Mouse (Mus musculus) limb, embryonic 14.5 days (tissue): ENCODE results near the gene Xcr1. TPM values are rescaled to one million over a fixed set of nuclear protein-coding genes. Genes with fewer than 3 reads are reported as not detected.

Experiments
- ATAC-seq: fragments of 200-750 bp; cut with Nextera tagmentation; 2 replicates; pipeline ENCODE4 v1.8.0; 2017; ENCODE audit warnings: low read depth, moderate number of reproducible peaks, moderate TSS enrichment; ENCODE audit not compliant: low FRiP score
- DNase-seq: peaks from one replicate; pipeline ENCODE4 v3.0.0-alpha.2; 2015; ENCODE audit warnings: low spot score
- H3K27ac ChIP-seq: fragments of 300-500 bp; sonication (generic); replicated peaks from 2 replicates; pipeline ENCODE4 v1.5.1; 2014; ENCODE audit warnings: low read depth, mild to moderate bottlenecking, low read length, moderate library complexity, mixed read lengths
- H3K27me3 ChIP-seq: fragments of 300-500 bp; sonication (generic); 2 replicates; pipeline ENCODE4 v1.6.1; 2014; ENCODE audit warnings: low read length, mixed read lengths; ENCODE audit not compliant: control insufficient read depth, insufficient read depth
- H3K36me3 ChIP-seq: fragments of 300-500 bp; sonication (generic); 2 replicates; pipeline ENCODE4 v1.6.1; 2014; ENCODE audit warnings: mild to moderate bottlenecking, low read length, moderate library complexity, mixed read lengths; ENCODE audit not compliant: control insufficient read depth, insufficient read depth
- H3K4me1 ChIP-seq: fragments of 300-500 bp; sonication (generic); 2 replicates; pipeline ENCODE4 v1.6.1; 2014; ENCODE audit warnings: antibody characterized with exemption, low read length, mixed read lengths; ENCODE audit not compliant: control insufficient read depth, insufficient read depth
- H3K4me2 ChIP-seq: fragments of 300-500 bp; sonication (generic); replicated peaks from 2 replicates; pipeline ENCODE4 v1.6.1; 2014; ENCODE audit warnings: low read depth, mild to moderate bottlenecking, low read length, moderate library complexity; ENCODE audit not compliant: severe bottlenecking
- H3K4me3 ChIP-seq: fragments of 300-500 bp; sonication (generic); replicated peaks from 2 replicates; pipeline ENCODE4 v1.5.1; 2014; ENCODE audit warnings: low read length
- H3K9ac ChIP-seq: fragments of 300-500 bp; sonication (generic); 2 replicates; pipeline ENCODE4 v1.6.1; 2014; ENCODE audit warnings: mild to moderate bottlenecking, low read depth, low read length, moderate library complexity; ENCODE audit not compliant: severe bottlenecking
- H3K9me3 ChIP-seq: fragments of 300-500 bp; sonication (generic); 2 replicates; pipeline ENCODE4 v1.6.1; 2016; ENCODE audit warnings: low read length; ENCODE audit not compliant: control insufficient read depth
- POLR2A ChIP-seq: fragments of 200-500 bp; IDR thresholded peaks from 2 replicates; pipeline ENCODE4 v1.8.0; 2012; ENCODE audit warnings: inconsistent platforms, mild to moderate bottlenecking, moderate library complexity, borderline replicate concordance; ENCODE audit not compliant: insufficient read depth, insufficient read length; ENCODE audit errors: extremely low read depth
- WGBS: fragments of 180-500 bp; shearing (Covaris S2); extraction: QIAGEN DNeasy Blood & Tissue Kit; methylation state at CpG from one replicate; pipeline ENCODE4 v1.1.7; 2014; 5-methylcytosine and 5-hydroxymethylcytosine counted together
- polyA plus RNA-seq, 2 experiments: library from polyadenylated mRNA; depleted of rRNA in 1 of 2; stranded (reverse) in 1 of 2; unstranded in 1 of 2; fragments of >200 nt; fragmentation: Nextera tagmentation in 1 of 2; extraction: Ambion mirVana in 1 of 2; gene quantifications; 2 replicates each; pipeline versions ENCODE4 v1.2.1 to v1.2.3; 2012 to 2014

The Xcr1 gene
- polyA plus RNA-seq, 2 experiments: not detected

- Histone ChIP-seq H3K27ac (no peak overlapping the region), H3K9ac (no peak overlapping the region), H3K9me3 (no peaks in the 10 kb centered on the region), H3K4me3 (no peak overlapping the region), H3K36me3 (peaks cover 55% of the 10 kb centered on the region), H3K27me3 (no peaks in the 10 kb centered on the region), H3K4me2 (no peak overlapping the region), H3K4me1 (no peaks in the 10 kb centered on the region)
- no peak for TF ChIP-seq POLR2A
- DNase-seq: no peak
- 74% methylated on average over 4 of the region's 4 CpGs for WGBS
- ATAC-seq: no peak
Observed at GRCm38 (mm10) chr9:123814821-123815220, 47.0 kb downstream of the Xcr1 start.

- H3K36me3 ChIP-seq: peaks cover 55% of the 10 kb centered on the region
- WGBS: 46% methylated on average over 2 of the region's 2 CpGs
- DNase-seq: no peak
Observed at GRCm38 (mm10) chr9:123814326-123814725, 47.5 kb downstream of the Xcr1 start.

GRCm38 (mm10) chr9:123811831-123812230 is 50.0 kb downstream of the Xcr1 start:
- WGBS: 86% methylated on average over 3 of the region's 3 CpGs

More at GRCm38 (mm10) chr9:123814326-123814725, 47.5 kb downstream of the Xcr1 start:
- H3K27me3 ChIP-seq: no peaks in the 10 kb centered on the region
- H3K4me2 ChIP-seq: no peak overlapping the region
- no peaks in the 10 kb centered on the region for H3K9me3 ChIP-seq
- H3K27ac ChIP-seq: no peak overlapping the region
- H3K4me1 ChIP-seq: no peaks in the 10 kb centered on the region
- ATAC-seq: no peak
- H3K9ac ChIP-seq: no peak overlapping the region
- TF ChIP-seq POLR2A: no peak
- no peak overlapping the region for H3K4me3 ChIP-seq

GRCm38 (mm10) chr9:123808583-123808982 is 53.2 kb downstream of the Xcr1 start:
- WGBS: 73% methylated on average over 7 of the region's 7 CpGs
- no peak overlapping the region for H3K4me2 ChIP-seq
- TF ChIP-seq POLR2A: no peak
- DNase-seq (no peak), ATAC-seq (no peak)
- H3K9ac ChIP-seq: no peak overlapping the region
- no peaks in the 10 kb centered on the region for H3K27me3 ChIP-seq
- peaks cover 22% of the 10 kb centered on the region for H3K36me3 ChIP-seq
- no peak overlapping the region for H3K27ac ChIP-seq
- no peaks in the 10 kb centered on the region for H3K4me1 ChIP-seq
- H3K9me3 ChIP-seq: no peaks in the 10 kb centered on the region
- no peak overlapping the region for H3K4me3 ChIP-seq

More at GRCm38 (mm10) chr9:123811831-123812230, 50.0 kb downstream of the Xcr1 start:
- no peaks in the 10 kb centered on the region for H3K4me1 ChIP-seq
- no peak for TF ChIP-seq POLR2A
- no peak for ATAC-seq
- H3K4me2 ChIP-seq: no peak overlapping the region
- H3K4me3 ChIP-seq: no peak overlapping the region
- H3K36me3 ChIP-seq: peaks cover 37% of the 10 kb centered on the region
- no peak overlapping the region for H3K27ac ChIP-seq
- no peaks in the 10 kb centered on the region for H3K9me3 ChIP-seq
- no peak overlapping the region for H3K9ac ChIP-seq
- H3K27me3 ChIP-seq: no peaks in the 10 kb centered on the region
- no peak for DNase-seq

GRCm38 (mm10) chr9:123806267-123806666 is 55.6 kb downstream of the Xcr1 start, which contains the start of gene Cxcr6:
TSS of gene Cxcr6 (plus strand) at chr9:123806475.
- no peaks in the 10 kb centered on the region for H3K27me3 ChIP-seq
- DNase-seq: no peak
- H3K4me3 ChIP-seq: no peak within 1 kb of the TSS
- H3K9ac ChIP-seq: no peak within 1 kb of the TSS
- TF ChIP-seq POLR2A: no peak
- no peak within 1 kb of the TSS for H3K4me2 ChIP-seq
- 89% methylated on average over 5 of the region's 5 CpGs for WGBS
- no peaks in the 10 kb centered on the region for H3K9me3 ChIP-seq
- H3K4me1 ChIP-seq: no peaks in the 10 kb centered on the region
- peaks cover 17% of the 10 kb centered on the region for H3K36me3 ChIP-seq
- no peak within 1 kb of the TSS for H3K27ac ChIP-seq
- ATAC-seq: no peak

GRCm38 (mm10) chr9:123805241-123805640 is 56.6 kb downstream of the Xcr1 start:
- Histone ChIP-seq H3K4me1 (no peaks in the 10 kb centered on the region), H3K9ac (no peak overlapping the region), H3K36me3 (peaks cover 16% of the 10 kb centered on the region; the same call in 1 of the 2 replicates), H3K9me3 (no peaks in the 10 kb centered on the region), H3K27ac (no peak overlapping the region), H3K4me2 (no peak overlapping the region), H3K27me3 (no peaks in the 10 kb centered on the region), H3K4me3 (no peak overlapping the region)
- DNase-seq (no peak), ATAC-seq (no peak)
- TF ChIP-seq POLR2A: no peak
- WGBS: 84% methylated on average over 2 of the region's 2 CpGs
